Mouse (Mus musculus): ENCODE results near the gene Ankrd11.

GRCm38 (mm10) chr8:123031321-123031978, 10.6 kb downstream of the Ankrd11 start:
- TF ChIP-seq CTCF (IDR thresholded peaks at IDR 0.05; ENCODE audit: low read depth) (no peak), EP300 (IDR thresholded peaks at IDR 0.05; ENCODE audit: low read depth) (no peak)

Measured in heart, postnatal 0 days (tissue).